Mouse (Mus musculus): Measurements from ENCODE around the gene Ppara. TPM values are rescaled to one million over a fixed set of nuclear protein-coding genes. Genes with fewer than 3 reads are reported as not detected.

Ppara gene
- polyA plus RNA-seq, 1 experiment from 2014 or later: 14.3 TPM

- no peak overlapping the region for H3K9ac ChIP-seq (ENCODE audit: low read depth, low read length)
- no peaks in the 10 kb centered on the region for H3K4me1 ChIP-seq (replicated peaks; ENCODE audit: control insufficient read depth, insufficient read depth, low read length)
- no peak for ATAC-seq
- H3K36me3 ChIP-seq (ENCODE audit: control insufficient read depth, insufficient read depth): peaks cover 36% of the 10 kb centered on the region; the same call in 1 of the 2 replicates
- H3K4me3 ChIP-seq (ENCODE audit: low read depth, low read length): no peak overlapping the region
- H3K4me2 ChIP-seq (replicated peaks; ENCODE audit: low read depth): no peak overlapping the region
- no peaks in the 10 kb centered on the region for H3K27me3 ChIP-seq (replicated peaks; ENCODE audit: control insufficient read depth, insufficient read depth, low read length)
- no peaks in the 10 kb centered on the region for H3K9me3 ChIP-seq (ENCODE audit: control insufficient read depth)
- 90% methylated on average over 7 of the region's 7 CpGs for WGBS
- TF ChIP-seq CTCF (IDR thresholded peaks at IDR 0.05; ENCODE audit: low read depth): no peak
- no peak overlapping the region for H3K27ac ChIP-seq (ENCODE audit: low read depth, low read length)
Observed at GRCm38 (mm10) chr15:85707458-85708030, 27.2 kb upstream of the Ppara start.

GRCm38 (mm10) chr15:85708217-85708616 lies 26.6 kb upstream of the Ppara start:
- WGBS: 82% methylated on average over 2 of the region's 2 CpGs
- H3K27ac ChIP-seq (ENCODE audit: low read depth, low read length): no peak overlapping the region
- H3K4me1 ChIP-seq (replicated peaks; ENCODE audit: control insufficient read depth, insufficient read depth, low read length): no peaks in the 10 kb centered on the region
- no peaks in the 10 kb centered on the region for H3K27me3 ChIP-seq (replicated peaks; ENCODE audit: control insufficient read depth, insufficient read depth, low read length)
- no peak overlapping the region for H3K4me3 ChIP-seq (ENCODE audit: low read depth, low read length)
- TF ChIP-seq CTCF (IDR thresholded peaks at IDR 0.05; ENCODE audit: low read depth): no peak
- ATAC-seq: no peak
- H3K4me2 ChIP-seq (replicated peaks; ENCODE audit: low read depth): no peak overlapping the region
- H3K9ac ChIP-seq (ENCODE audit: low read depth, low read length): no peak overlapping the region
- H3K9me3 ChIP-seq (ENCODE audit: control insufficient read depth): no peaks in the 10 kb centered on the region
- H3K36me3 ChIP-seq (ENCODE audit: control insufficient read depth, insufficient read depth): peaks cover 29% of the 10 kb centered on the region; the same call in 1 of the 2 replicates

GRCm38 (mm10) chr15:85708843-85709242 lies 25.9 kb upstream of the Ppara start:
- no peak overlapping the region for H3K27ac ChIP-seq (ENCODE audit: low read depth, low read length)
- WGBS: 84% methylated on average over 4 of the region's 4 CpGs
- peaks cover 23% of the 10 kb centered on the region; the same call in 1 of the 2 replicates for H3K36me3 ChIP-seq (ENCODE audit: control insufficient read depth, insufficient read depth)
- no peak for TF ChIP-seq CTCF (IDR thresholded peaks at IDR 0.05; ENCODE audit: low read depth)
- H3K9me3 ChIP-seq (ENCODE audit: control insufficient read depth): no peaks in the 10 kb centered on the region
- H3K9ac ChIP-seq (ENCODE audit: low read depth, low read length): no peak overlapping the region
- no peak overlapping the region for H3K4me2 ChIP-seq (replicated peaks; ENCODE audit: low read depth)
- H3K4me1 ChIP-seq (replicated peaks; ENCODE audit: control insufficient read depth, insufficient read depth, low read length): no peaks in the 10 kb centered on the region
- H3K27me3 ChIP-seq (replicated peaks; ENCODE audit: control insufficient read depth, insufficient read depth, low read length): no peaks in the 10 kb centered on the region
- ATAC-seq: 0 out of 2 replicates have a peak, but pooled peaks have one; percentile 6
- H3K4me3 ChIP-seq (ENCODE audit: low read depth, low read length): no peak overlapping the region

GRCm38 (mm10) chr15:85709268-85709973 lies 25.4 kb upstream of the Ppara start:
- no peak overlapping the region for H3K27ac ChIP-seq (ENCODE audit: low read depth, low read length)
- H3K4me3 ChIP-seq (ENCODE audit: low read depth, low read length): no peak overlapping the region
- H3K9ac ChIP-seq (ENCODE audit: low read depth, low read length): no peak overlapping the region
- peak; percentile 99 for TF ChIP-seq CTCF (IDR thresholded peaks at IDR 0.05; ENCODE audit: low read depth)
- H3K27me3 ChIP-seq (replicated peaks; ENCODE audit: control insufficient read depth, insufficient read depth, low read length): no peaks in the 10 kb centered on the region
- H3K4me1 ChIP-seq (replicated peaks; ENCODE audit: control insufficient read depth, insufficient read depth, low read length): no peaks in the 10 kb centered on the region
- H3K9me3 ChIP-seq (ENCODE audit: control insufficient read depth): no peaks in the 10 kb centered on the region
- 39% methylated on average over 10 of the region's 10 CpGs for WGBS
- ATAC-seq: peak; percentile 25; the same call in 1 of the 2 replicates
- H3K4me2 ChIP-seq (replicated peaks; ENCODE audit: low read depth): no peak overlapping the region
- H3K36me3 ChIP-seq (ENCODE audit: control insufficient read depth, insufficient read depth): peaks cover 17% of the 10 kb centered on the region; the same call in 1 of the 2 replicates

- Histone ChIP-seq H3K9me3 (ENCODE audit: control insufficient read depth) (no peaks in the 10 kb centered on the region), H3K4me3 (ENCODE audit: low read depth, low read length) (no peak overlapping the region), H3K4me2 (replicated peaks; ENCODE audit: low read depth) (no peak overlapping the region), H3K27me3 (replicated peaks; ENCODE audit: control insufficient read depth, insufficient read depth, low read length) (no peaks in the 10 kb centered on the region), H3K4me1 (replicated peaks; ENCODE audit: control insufficient read depth, insufficient read depth, low read length) (no peaks in the 10 kb centered on the region), H3K27ac (ENCODE audit: low read depth, low read length) (no peak overlapping the region), H3K9ac (ENCODE audit: low read depth, low read length) (no peak overlapping the region), H3K36me3 (ENCODE audit: control insufficient read depth, insufficient read depth) (peaks cover 10% of the 10 kb centered on the region; the same call in 1 of the 2 replicates)
- WGBS: 0% methylated on average over 8 of the region's 8 CpGs
- ATAC-seq: peak; percentile 51; the same call in 1 of the 2 replicates
- TF ChIP-seq CTCF (IDR thresholded peaks at IDR 0.05; ENCODE audit: low read depth): peak; percentile 90
Observed at GRCm38 (mm10) chr15:85710179-85710578, 24.6 kb upstream of the Ppara start.

- WGBS: 79% methylated on average over 17 of the region's 17 CpGs
- Histone ChIP-seq H3K4me3 (ENCODE audit: low read depth, low read length) (no peak overlapping the region), H3K4me2 (replicated peaks; ENCODE audit: low read depth) (no peak overlapping the region), H3K9me3 (ENCODE audit: control insufficient read depth) (no peaks in the 10 kb centered on the region), H3K9ac (ENCODE audit: low read depth, low read length) (no peak overlapping the region), H3K27ac (ENCODE audit: low read depth, low read length) (no peak overlapping the region), H3K36me3 (ENCODE audit: control insufficient read depth, insufficient read depth) (peaks cover 8% of the 10 kb centered on the region; the same call in 1 of the 2 replicates), H3K4me1 (replicated peaks; ENCODE audit: control insufficient read depth, insufficient read depth, low read length) (no peaks in the 10 kb centered on the region), H3K27me3 (replicated peaks; ENCODE audit: control insufficient read depth, insufficient read depth, low read length) (no peaks in the 10 kb centered on the region)
- ATAC-seq: no peak
- no peak for TF ChIP-seq CTCF (IDR thresholded peaks at IDR 0.05; ENCODE audit: low read depth)
Observed at GRCm38 (mm10) chr15:85710641-85711580, 23.9 kb upstream of the Ppara start.
